Mouse (Mus musculus): ENCODE results near the gene Traf5. TPM values are rescaled to one million over a fixed set of nuclear protein-coding genes. Genes with fewer than 3 reads are reported as not detected.

Gene Traf5
- polyA plus RNA-seq, 1 experiment = 10.4 TPM

DNA sequence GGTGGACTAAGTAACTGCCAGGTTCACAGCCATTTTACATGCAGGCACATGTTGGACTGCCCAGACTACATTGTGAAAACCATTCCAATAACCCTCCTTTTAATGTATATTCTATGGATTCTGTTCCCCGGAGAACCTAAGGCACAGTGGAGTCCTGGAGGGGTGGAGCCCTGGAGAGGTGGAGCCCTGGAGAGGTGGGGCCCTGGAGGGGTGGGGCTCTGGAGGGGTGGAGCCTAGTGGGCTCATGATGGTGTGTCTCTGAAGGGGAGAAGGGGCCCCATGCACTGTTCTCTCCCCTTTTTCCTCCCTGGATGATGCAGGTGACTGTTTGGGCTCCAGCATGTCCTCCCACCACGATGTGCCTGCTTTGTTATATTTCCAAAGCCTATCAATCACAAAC lies 24.2 kb downstream of the Traf5 start:
- DNase-seq (ENCODE audit: extremely low spot score in 1 of 2, low spot score in 1 of 2) = no peak

DNA sequence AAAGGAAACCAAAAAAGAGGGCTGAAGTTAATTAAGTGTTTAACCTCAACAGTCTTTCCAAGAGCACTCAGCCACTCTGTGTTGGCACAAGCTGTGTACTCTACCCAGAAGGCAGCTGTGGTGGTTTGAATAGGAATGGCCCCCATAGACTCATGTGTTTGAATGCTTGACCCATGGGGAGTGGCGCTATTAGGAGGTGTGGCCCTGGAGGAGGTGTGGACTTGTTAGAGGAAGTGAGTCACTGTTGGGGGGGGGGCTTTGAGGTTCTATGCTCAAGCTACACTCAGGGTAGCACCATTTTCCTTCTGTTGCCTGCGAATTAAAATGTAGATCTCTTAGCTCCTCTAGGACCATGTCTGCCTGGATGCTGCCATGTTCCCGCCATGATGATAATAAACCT lies 25.4 kb downstream of the Traf5 start:
- no peak for DNase-seq (ENCODE audit: extremely low spot score in 1 of 2, low spot score in 1 of 2)

DNA sequence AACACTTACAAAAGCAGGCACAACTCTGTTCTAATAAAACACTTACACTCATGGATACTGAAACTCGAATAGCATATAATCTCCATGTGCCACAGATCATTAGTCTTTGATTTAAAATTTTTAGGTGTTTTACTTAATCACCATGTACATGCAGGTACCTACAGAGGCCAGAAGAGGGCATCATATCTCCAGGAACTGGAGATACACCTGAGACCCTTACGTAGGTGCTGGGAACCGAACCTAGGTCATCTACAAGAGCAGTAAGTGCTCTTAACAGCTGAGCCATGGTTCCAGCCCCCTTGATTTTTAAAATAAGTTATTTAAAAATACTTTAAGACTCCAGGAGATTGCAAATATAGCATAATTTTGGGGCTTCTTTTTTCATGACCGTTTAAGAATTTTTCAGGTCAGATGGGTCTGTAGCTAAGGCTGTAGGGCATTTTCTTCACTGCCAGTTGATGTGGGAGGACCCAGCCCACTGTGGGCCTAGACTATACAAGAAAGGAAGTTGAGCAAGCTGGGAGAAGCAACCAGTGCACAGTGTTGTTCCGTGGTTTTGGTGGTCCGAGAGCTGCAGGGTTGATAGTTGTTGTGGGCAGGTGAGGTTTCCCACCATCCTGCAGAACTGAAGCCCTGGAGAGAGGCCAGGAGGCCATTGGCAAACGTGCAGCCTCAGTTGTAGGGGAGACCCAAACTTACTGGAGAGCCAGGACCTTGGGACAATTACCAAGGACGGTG lies 29.0 kb downstream of the Traf5 start:
- DNase-seq (ENCODE audit: extremely low spot score in 1 of 2, low spot score in 1 of 2) = no peak

DNA sequence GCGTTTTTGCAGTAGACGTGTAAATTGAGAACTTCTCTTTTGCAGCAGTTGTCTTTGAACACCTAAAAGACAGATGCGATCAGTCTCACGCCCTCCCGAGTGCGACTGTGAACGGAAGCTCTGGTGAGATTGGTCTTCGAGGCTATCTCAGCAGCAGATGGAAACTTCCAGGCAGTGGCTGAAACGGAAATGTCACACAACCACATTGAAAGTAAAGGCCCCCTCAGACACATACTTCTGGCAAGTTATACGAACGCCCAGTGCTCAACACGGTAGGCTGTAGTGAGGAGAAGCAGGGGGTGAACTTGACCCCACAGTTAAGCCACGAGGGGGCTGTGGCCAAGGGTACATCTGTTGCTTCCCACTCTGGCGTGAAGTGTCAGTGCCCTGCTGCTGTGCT lies 29.7 kb downstream of the Traf5 start:
- peak in 1 of 2 experiments; percentile 23 for DNase-seq (ENCODE audit: extremely low spot score in 1 of 2, low spot score in 1 of 2)

DNA sequence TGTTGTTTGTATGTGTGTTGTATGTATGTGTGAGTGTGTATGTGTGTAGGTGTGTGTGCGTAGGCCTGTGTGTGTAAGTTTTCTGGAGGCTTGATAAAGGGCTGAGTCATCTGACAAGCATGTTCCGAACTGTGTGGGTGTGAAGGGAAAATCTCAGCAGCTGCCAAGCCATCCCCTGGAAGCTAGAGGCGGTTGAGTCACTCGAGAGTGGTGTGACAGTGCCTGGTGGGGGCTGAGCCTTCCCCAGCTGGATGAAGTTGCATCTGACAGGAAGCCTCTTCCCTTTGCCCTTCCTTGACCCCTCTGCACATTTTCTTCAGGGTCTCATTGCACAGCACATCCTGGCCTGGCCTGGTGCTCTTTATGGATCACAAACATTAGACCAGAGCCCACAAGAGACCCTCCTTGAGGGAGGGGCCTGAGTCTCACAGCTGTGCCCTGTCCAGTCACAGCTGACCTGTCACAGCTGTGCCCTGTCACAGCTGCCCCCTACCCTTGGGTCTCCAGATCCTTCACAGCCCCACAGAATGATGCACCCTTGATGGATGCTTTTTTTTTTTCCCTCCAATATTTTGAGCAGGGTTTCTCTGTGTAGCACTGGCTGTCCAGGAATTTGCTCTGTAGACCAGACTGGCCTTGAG lies 30.6 kb downstream of the Traf5 start:
- DNase-seq (ENCODE audit: extremely low spot score in 1 of 2, low spot score in 1 of 2) = peak; percentile 87 to 91

DNA sequence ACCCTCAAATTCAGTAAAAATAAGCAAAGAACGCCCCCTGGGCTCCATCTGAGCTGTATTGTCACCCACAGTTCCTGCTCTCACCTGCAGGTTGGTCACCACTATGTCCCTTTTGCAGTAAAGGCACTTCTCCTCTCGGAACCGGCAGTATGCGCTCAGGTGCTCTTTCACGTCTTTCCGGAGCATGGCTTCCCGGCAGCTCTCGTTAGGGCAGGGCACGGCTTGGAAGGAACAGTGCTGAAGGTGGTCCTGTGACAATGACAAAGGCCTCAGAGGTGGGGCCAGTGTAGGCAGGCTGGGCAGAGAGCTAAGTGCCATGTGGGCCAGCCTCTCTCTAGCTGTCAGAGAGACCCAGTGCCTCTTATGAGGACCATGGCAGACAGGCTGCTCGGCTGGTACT lies 33.4 kb downstream of the Traf5 start:
- DNase-seq (ENCODE audit: extremely low spot score in 1 of 2, low spot score in 1 of 2) = no peak

DNA sequence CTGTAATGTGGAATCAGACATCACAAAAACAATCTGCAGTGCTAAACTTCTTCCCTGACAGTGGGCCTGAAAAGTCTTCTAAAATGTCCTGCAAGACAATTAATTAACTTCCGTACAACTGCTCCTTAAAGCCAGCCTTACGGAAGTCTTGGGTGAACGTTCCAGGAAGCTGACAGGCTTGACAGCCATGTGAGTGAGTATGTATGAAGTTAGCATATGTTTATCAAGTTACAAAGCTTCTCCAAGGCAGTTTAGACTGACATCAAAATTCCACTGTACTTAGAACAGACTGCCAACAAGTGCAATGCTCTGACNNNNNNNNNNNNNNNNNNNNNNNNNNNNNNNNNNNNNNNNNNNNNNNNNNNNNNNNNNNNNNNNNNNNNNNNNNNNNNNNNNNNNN lies 38.6 kb downstream of the Traf5 start:
- DNase-seq (ENCODE audit: extremely low spot score in 1 of 2, low spot score in 1 of 2) = no peak

DNA sequence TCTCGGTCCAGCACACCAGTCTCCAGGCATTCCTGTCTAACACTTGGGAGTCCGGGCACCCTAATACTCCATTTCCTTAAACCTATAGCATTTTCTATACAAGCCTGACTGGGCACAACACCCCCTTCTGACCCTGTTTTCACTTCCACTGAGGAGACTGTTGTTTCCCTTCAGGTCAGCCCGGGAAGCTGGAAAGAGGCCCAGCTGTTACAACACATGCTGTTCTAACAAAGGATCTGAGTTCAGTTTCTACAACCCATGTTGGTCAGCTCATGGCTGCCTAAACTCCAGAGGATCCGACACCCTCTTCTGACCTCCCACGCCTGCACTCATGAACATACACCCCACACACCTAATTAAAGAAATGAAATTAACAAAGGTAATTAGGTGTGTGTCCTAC lies 39.4 kb downstream of the Traf5 start:
- no peak for DNase-seq (ENCODE audit: extremely low spot score in 1 of 2, low spot score in 1 of 2)

DNA sequence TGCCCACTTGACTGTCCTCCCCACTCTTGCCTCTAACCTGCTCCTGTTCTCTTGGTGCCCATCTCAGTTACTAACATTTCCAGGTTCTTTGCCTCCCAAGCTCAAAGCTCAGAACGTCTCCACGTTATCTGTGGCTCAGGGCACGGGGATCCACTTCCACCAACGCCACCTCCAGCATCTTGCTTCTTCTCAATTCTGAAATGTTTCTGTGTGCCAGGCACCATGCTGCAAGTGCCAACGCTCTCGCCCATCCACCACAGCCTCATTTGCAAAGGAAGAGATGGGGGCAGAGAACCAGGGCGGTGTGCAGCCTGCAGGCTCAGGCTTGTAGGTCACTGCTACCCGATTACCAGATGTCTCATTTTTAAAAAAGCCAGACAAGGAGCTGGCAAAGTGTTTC lies 39.9 kb downstream of the Traf5 start:
- peak in 1 of 2 experiments; percentile 70 for DNase-seq (ENCODE audit: extremely low spot score in 1 of 2, low spot score in 1 of 2)

DNA sequence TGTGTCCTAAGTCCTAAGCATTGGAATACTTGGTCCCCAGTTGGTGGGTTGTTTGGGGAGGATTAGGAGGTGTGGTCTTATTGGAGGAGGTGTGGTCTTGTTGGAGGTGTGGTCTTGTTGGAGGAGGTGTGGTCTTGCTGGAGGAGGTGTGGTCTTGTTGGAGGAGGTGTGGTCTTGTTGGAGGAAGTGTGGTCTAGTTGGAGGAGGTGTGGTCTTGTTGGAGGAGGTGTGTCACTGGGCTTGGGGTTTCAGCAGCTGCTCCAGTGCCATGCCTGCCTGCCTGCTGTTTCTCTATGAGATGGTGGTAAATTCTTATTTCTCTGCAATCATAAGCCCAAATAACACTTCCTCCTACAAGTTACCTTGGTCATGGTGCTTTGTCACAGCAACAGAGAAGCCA lies 93.3 kb downstream of the Traf5 start:
- DNase-seq (ENCODE audit: extremely low spot score in 1 of 2, low spot score in 1 of 2) = no peak

DNA sequence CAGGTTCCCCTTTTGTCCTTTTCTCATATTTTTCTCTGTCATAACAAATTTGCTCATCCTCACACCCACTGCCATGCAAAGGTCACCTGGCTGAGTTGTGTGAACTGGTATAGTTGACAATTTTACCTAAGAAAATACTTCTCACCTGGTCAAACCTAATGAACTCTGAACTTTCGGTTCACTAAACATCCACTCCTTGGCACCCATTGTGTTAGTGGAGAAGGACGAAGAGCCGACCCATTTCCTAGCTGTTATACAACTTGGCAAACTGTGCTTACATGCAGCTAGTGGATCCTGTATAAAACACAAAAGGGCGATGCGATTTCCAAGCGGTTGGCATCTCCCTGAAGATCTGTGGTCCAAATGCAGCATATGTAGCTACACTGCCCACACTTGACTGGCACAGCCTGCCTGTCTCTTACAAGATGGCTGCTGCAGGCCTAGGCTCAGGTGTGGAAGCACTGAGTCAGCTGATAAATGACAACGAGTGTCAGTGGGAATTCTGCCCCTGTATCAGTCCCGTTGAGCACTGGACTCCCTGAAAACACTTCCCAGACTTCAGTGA lies 95.7 kb downstream of the Traf5 start:
- no peak for DNase-seq (ENCODE audit: extremely low spot score in 1 of 2, low spot score in 1 of 2)

DNA sequence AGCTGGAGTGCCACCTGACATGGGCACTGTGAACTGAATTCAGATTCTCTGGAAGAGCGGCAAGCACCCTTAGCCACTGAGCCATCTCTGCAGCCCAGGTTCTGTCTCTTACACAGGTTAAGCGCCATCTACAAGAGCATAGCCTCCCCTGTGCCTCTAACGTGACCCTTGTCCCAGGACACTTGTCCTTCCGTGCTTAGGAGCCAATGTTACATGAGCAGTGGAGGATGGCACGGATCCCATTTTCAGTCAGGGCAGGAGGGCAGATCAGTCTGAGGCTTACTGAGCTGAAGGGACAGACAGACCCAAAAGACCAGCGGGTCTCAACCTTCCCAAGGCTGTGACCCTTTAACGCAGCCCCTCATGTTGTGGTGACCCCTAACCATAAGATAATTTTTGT lies 96.4 kb downstream of the Traf5 start:
- no peak for DNase-seq (ENCODE audit: extremely low spot score in 1 of 2, low spot score in 1 of 2)

DNA sequence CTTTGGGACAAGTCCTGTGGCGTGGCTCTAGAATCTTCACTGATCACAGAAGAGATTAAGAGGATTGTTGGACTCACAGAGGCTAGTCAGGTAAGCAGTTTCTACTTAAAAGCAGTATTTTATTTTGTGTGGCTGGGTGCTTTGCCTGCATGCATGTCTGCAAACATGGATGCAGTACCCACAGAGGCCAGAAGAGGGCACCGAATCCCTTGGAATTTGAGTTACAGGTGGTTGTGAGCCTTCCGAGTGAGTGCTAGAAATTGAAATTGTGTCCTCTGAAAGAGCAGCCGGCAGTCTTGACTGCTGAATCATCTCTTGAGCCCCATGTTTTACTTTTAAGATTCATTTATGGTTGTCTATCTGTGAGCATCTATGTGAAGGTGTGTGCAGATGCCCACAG lies 96.9 kb downstream of the Traf5 start:
- peak in 1 of 2 experiments; percentile 70 for DNase-seq (ENCODE audit: extremely low spot score in 1 of 2, low spot score in 1 of 2)

DNA sequence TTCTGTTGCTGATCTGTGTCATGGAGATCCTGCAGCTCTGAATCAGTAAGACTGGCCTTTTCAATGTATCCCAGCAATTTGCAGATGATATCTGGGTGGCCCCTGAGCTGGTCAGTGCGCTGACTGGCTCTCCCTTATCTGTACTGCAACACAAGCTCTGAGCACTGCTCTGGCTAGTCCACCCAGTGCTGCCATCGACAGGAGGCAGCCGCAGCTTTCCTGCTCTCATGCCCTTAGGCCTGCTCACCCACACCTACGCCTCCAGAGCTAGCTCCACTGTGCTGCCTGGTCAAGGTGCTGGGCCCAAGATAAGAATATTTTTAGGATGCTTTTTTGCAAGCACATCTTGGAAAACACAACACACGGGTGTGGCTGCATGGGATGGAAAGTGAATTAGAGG lies 97.9 kb downstream of the Traf5 start:
- DNase-seq (ENCODE audit: extremely low spot score in 1 of 2, low spot score in 1 of 2) = no peak

DNA sequence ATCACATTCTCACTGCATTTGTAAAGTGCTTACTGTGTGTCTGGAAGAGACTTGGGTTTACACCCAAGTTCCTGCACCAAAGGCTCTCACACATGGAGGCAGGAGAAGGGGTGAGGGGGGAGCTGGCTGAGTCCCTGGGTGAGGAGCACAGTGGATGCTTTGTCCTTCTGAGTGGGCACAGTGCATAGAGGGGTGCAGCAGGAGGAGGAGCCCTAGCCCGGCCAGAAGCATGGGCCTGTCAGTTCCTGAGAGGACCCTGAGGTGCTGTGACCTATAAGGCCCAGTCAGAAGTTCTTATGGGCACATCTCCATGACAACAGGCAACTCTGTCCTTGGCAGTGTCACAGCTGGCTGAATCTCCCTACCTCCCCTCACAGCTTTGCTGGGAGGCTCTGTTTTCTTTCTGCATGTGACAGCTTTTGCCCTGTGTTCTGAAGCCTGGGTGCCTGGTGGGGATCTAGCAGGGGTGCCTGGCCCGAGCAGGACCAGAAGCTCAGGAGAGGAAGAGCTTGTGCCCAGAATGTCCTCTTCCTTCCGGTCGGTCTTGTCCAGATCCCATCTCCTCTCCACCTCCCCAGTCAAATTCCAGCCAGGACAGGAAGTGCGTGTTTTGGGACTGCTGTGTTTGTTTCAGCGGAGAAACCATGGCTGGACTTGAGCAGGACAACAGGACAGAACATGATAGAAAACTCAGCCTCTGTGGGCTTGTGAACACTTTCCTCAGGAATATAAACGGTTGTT lies 100.1 kb downstream of the Traf5 start:
- DNase-seq (ENCODE audit: extremely low spot score in 1 of 2, low spot score in 1 of 2) = no peak

DNA sequence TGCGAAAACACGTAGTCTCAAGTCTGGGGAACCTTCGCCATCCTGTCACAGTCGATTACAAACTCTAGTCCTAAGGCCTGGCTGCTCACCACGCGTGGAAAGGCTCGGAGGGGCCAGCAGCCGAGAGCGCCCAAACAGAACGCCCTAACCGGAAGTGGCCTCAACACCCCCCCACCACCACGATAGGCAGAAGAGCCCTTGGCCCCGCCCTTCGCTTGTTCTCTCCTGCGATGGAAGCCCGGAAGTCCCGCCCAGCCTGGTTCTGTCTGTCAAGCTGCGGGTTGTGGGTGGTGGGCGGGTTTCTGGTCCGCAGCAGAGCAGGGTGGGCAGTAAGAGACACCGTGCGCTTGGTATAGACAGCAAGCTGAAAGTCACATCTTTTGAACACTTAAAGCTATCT lies 102.4 kb downstream of the Traf5 start:
- DNase-seq (ENCODE audit: extremely low spot score in 1 of 2, low spot score in 1 of 2) = peak; percentile 94 to 97

DNA sequence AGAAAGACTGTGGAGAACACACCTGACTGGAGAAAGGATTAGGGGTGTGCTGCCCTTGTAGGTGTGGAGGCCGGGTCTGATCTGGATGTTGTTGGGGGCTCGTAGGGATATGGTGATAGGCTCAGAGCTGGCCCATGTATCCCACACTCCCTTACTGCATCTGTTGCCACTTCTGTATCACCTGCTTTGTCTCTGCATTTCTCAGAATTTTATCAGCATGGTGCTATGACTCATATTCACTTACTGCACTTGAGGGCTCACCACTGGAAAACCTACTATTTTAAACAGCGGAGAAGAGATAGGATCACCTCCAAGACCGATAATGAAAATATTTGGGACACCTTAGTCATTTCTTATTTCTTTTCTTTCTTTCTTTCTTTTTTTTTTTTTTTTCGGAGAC lies 103.3 kb downstream of the Traf5 start:
- DNase-seq (ENCODE audit: extremely low spot score in 1 of 2, low spot score in 1 of 2) = no peak

DNA sequence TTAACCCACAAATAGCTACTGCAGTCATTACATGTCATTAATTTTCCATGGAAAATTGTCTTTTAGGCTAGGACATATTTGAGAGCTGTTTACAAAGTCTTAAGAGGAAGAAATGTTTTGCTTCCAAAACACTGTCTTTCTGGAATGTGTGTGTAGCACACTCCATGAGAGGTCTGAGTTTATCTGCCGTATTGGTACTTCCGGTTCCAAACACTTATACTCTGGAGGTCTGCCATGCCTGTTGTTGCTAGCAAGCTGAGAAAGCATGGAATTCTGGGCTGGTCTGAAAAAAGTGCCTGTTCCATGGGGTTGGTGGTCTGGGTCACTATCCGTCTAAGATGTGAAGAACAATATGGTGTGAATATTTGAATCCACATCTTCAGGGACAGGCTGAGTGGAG lies 103.7 kb downstream of the Traf5 start:
- DNase-seq (ENCODE audit: extremely low spot score in 1 of 2, low spot score in 1 of 2) = no peak

DNA sequence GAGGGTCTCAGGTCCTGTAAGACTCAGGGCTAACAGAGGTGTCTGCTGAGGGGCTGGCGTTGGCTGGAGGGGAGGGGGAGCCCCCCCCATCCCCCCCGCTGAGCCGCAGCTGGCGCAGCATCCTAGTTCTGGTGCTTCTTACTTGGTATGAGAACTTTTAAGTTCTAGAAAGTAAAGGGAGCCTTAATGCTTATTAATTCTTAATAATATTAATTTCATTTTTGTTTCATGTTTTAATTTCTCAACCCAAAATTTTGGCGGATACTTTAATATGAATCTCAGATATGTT lies 104.9 kb downstream of the Traf5 start:
- DNase-seq (ENCODE audit: extremely low spot score in 1 of 2, low spot score in 1 of 2) = no peak

DNA sequence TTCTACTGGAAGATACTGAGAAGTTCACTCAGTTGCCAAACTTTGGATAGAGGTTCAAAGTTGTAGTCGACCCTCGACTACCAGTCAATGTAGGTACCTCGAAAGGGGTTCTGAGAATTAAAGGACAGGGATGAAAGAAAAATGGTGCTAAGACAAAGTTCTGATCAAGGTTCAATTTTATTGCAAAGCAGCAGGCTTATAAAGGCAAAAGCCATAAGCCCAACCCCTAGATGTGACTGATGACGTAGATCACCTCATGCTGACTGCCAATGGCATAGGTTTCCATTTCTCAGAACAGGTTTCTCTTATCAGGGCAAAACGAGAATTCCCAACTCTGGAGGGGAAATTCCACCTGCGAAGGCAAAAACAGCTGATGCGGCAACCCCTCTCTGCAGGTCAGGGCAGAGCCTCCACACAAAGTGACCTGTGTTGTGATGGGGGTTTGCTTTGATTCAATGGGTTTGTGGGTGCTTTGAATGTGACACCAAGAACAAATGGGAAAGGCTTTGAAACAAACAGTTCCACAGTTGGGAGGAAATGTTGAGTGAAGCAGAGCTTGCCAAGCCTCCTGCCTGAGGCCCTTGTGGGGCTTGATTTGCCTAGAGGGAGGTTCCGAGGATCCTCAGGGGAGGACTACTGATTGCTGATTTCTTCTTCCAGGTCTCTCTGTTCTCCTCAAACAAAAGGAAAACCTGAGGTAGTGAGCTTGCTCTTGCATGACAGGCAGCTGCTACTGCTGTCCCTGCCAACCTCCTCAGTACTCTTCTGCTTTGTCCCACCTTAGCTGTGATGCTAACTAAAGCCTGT lies 105.5 kb downstream of the Traf5 start:
- DNase-seq (ENCODE audit: extremely low spot score in 1 of 2, low spot score in 1 of 2) = no peak
